Mouse (Mus musculus) Muller cell, postnatal 12 days (primary cell): ENCODE measurements around the gene Sparcl1.

Experiments used
- DNase-seq: peaks from one replicate; pipeline ENCODE4 v3.0.0-alpha.2; 2015; ENCODE audit errors: inconsistent ontology term

Sparcl1 gene

DNA sequence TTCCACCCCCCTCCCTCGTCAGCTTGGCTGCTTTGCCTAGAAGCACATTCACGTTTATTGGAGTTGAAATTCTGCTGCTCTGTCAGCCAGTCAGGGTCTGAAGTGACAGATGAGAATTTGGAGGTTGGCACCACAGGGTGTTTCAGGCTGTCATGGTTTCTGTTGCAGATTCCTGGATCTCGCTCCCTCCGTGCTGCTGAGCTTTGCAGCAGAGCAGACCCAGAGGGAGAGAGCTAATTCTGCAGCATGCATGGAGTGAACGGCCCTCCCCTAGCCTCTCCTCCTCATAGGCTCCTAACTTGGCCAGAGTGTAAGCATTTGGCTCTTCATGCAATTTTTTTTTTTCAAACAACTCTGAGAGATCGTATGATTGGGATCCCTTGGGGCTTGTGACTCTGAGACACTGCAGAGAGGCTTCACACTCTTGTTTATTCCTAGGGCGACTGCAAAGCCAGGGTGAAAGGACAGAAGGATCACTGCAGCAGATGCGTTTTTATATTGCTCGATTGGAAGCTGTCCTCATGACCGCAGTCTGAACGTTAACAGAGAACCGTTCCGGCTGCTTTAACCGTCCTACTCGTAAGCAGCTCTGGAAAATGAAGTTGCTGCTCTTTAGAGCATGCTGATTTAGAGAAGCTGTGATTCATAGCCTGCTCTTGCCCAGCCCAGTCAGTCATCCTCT is at the start of gene Sparcl1:
Sparcl1 (minus strand) TSS at position 243 of the 682 bp plus-strand sequence.
- peak; percentile 44 for DNase-seq

- DNase-seq: peak; percentile 56
These were observed 47.9 kb upstream of the Sparcl1 start for GRCm38 (mm10) chr5:104161390-104161789.

GRCm38 (mm10) chr5:104160581-104160980 is 47.0 kb upstream of the Sparcl1 start:
- peak; percentile 72 for DNase-seq

- DNase-seq: no peak
These were observed 45.0 kb upstream of the Sparcl1 start for GRCm38 (mm10) chr5:104158332-104159052.

DNA sequence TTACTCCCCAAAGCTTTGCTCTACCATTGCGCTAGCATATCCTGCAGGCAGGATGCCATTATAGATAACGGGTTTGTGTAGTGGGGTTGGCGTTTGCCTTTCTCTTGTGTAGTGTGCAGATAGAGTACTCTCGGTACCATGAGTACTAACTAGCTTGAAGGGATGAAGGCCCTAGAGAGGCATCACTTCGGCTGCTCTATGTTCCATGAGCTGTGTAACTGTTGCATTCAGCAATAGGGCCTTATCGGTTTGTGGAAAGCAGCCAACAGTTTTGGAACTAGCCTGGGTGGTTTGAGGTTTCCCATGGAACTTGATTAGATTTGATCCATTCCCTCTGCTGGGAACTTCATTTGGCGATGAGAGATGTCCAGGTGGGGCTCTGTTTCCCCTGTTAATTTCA is 44.2 kb upstream of the Sparcl1 start:
- no peak for DNase-seq

GRCm38 (mm10) chr5:104150196-104150595 is 36.7 kb upstream of the Sparcl1 start:
- DNase-seq: no peak

DNA sequence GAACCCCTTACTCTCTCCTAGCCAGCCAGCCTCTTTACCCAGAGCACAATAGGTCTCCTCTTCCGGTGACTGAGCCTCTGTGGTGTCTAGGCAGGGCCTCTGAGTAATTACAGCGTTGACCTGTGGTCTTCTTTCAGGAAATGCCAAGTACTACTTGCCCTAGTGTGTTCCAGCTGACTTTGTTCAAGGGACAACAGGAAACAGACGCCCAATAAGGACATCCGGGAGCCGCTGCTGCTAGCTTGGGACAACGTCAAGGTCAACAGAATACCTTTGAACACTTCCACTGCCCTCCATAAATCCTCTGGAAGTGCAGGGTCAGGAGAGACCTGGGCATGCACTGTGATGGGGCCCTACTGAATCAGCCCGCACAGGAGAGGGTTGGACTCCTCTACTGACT is 35.8 kb upstream of the Sparcl1 start:
- DNase-seq: no peak

DNA sequence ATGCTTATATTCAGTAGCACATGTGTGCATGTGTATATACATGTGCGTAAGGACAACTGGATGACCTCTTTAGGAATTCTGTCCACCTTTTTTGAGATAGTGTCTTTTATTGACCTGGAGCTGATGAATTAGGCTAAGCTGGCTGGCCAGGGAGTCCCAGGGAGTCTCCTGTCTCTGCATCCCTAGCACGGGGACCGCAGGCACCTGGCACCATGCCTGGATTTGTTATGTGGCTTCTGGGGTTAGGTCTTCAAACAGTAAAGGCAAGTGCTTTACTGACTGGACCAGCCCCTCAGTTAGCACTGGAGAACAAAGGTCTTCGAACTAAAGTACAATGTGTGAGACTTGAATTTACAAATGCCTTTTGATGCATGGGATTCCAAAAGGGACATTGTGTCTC is 30.5 kb upstream of the Sparcl1 start:
- DNase-seq: no peak

DNA sequence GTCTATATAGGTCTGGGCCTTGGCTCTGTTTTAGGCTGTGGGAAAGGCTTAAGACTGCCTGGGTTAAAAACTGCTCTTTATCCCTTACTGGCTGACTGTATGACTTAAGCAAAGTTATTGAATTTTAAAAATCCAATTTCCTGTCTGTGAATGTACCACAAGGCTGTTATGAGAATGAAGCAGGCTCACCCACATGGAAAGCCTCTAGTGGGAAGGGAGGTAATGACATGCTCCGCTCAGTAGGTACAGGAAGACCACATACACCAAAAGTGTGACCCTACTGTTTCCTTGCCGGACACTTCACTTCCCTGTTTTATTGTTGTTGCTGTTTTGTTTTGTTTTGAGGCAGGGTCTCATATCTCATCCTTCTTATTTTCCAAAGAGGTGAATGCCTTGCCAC is 27.5 kb upstream of the Sparcl1 start:
- no peak for DNase-seq

DNA sequence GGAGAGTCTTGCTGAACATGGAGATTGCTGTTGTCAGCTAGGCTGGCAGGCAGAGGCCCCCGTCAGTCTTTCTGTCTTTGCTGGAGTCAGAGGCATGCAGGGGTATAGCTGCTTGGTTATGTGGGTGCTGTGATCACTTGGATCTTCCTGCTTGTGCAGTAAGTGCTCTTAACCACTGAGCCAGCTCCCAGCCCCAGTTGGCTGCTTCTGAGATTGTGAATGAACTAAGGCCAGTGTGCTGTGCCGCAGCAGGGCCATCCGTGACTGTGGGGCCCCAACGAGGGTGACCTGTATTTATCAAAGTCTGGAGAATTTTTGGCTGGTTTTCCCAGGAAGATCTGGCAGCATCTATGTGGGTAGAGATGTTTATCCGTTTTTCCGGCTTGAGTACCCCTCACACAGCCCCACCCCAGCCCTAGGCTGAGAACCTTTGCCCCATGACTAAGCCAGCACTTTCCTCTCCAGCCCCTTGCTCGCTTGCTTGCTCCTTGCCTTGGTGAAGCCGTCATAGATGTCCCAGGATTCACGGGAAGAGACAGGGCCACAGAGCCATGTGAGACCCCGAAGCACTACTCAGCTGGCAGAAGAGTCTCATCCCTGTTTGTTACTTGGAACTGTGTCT is 24.5 kb upstream of the Sparcl1 start:
- DNase-seq: no peak

- DNase-seq: no peak
These were observed 20.2 kb upstream of the Sparcl1 start for GRCm38 (mm10) chr5:104133752-104134151.

DNA sequence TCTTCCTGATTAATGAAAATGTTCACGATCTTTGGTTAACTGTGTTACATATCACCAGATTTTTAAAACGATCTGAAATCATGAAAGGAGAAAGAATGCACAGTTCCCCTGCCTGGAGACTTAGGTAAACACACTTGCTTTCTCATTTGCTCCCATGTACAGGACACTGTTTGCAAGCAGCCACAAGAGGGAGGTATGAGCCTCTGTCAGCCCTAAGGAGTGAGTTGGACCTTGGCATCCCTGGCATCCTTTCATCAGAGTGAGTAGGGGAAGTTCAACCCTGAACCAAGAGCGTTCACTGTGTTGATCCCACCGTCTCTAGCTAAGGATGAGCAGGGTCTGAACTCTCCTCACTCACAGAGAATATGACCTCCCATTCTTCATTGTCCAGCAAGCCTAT is 18.0 kb upstream of the Sparcl1 start:
- peak; percentile 39 for DNase-seq

- DNase-seq: no peak
These were observed 17.4 kb upstream of the Sparcl1 start for GRCm38 (mm10) chr5:104130891-104131290.

GRCm38 (mm10) chr5:104128281-104129031 is 14.9 kb upstream of the Sparcl1 start:
- peak; percentile 40 for DNase-seq

GRCm38 (mm10) chr5:104127351-104127750 is 13.8 kb upstream of the Sparcl1 start:
- DNase-seq: no peak

DNA sequence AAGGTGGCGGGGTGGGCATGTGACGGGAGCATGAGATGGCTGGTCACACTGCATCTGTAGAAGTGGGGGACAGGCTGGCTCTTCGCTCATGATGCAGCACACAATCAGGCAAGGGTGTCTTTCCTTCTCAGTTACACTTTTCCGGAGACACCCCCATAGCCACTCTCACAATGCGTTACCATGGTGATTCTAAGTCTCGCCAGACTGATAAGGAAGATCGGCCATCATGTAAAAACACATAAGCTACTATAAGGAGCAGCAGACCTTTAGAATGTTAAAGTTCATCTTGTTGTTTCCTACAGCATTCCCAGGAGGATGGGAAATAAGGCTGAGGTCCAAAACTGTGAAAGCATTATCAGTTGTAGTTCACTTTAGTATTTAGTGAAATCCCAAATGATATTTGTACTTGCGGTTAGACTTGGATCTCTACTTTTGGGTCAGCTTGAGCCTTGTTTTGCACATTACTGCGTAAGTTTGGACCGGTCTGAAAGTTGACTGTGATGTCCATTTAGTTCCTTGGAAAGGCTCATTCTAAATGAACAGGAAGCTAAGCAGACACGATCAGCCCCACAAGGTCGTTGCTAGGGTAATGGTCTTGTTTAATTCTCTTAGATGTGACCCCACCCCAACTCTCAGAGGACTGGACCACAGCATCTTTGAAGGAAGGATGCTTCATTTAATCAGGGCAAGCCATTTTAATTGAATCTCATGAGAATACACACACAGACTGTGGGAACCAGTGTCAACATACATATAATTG is 13.2 kb upstream of the Sparcl1 start:
- no peak for DNase-seq

DNA sequence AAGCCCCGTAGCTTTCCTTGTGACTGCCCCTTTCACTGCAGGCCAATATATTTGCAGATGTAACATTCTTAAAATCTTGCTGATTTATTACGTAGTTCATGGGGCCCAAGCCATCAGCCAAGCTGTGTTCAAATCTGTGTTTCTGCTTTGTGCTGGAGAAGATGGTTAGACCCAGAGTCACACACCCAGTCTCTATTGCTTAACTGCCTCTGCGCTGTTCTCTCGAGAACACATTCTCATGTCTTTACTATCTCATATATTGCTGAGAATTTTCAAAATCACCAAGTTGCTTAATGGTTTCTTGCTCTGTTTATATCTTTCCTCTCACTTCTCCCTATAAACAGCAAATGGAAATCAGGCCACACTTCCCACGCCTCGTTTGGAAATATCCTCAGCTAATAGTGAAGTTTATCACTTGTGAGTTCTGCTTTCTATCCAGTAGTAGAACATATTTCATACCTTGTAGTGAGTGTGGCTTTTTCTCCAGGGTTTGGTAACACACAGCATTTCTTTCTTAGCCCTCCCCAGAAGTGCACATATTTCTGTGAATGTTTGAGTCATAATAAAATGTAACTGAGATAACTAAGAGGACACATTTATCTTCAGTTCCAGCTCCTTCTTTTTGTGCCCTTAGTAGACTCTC is 10.6 kb upstream of the Sparcl1 start:
- no peak for DNase-seq

DNA sequence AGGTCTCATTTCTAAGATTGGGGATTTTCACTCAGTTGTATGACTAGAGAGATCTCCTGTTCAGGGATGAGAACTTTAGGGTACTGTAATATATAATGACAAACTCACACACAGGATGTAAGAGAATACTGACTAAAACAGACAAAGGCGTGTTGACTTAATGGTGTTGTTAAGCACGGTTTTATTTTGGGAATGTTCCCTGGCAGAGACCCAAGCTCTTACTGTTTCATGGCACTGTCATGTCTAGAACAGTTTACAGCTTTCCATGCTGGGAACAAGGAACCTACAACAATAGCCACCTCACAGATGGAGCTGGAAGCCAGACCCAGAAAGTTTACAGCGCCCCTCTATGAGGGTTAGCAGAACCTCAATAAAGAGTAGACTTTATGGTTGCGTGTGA is 2.4 kb upstream of the Sparcl1 start:
- DNase-seq: no peak

DNA sequence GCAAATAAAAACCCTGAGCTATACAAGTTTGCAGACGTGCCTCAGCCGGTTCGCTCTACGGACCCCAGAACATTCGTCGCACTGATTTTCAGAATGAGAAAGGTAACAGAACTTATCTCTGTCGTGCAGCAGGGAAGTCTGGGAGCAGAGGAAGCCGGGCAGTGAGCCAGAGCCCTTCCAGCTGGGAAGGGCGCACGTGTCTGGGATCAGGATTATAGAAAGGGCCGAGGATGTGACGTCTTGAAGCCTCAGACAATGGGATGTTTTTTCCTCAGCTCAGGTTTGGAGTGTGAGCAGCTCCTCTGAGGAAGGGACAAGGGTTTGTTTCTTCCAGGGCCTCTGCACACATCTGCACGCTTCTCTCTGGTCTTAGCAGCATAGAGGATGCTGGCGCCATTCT is 1.6 kb upstream of the Sparcl1 start:
- no peak for DNase-seq

- DNase-seq: no peak
These were observed 1.0 kb downstream of the Sparcl1 start for GRCm38 (mm10) chr5:104112511-104112910.

DNA sequence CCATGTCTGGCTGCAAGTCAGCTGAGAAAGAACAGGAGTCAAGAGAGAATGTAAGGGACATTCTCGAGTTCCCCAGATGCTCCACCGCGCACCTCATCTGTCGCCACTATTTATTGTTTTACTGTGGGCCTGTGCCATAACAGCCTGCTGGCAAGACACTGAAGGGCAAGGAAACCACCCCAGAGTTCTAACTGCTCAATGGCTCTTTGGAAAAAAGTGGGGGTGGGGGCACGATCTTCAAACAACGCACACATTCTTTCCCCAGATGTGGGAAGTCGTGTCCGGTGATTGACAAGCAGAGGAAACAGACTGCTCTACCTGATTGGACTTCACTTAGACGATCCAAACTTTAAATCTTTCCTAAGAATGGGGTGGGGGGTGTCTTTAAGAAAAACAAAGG is 1.5 kb downstream of the Sparcl1 start:
- DNase-seq: no peak
